Mouse (Mus musculus) mouse embryonic stem cell (cell line): Measurements from ENCODE around the gene Cxcr5.

Experiments used
- in situ Hi-C, 2 experiments: fragments of 300-500 bp; cut with MboI; formaldehyde crosslinking; loops; 1 replicate in 1 of 2; 3 replicates in 1 of 2; pipeline ENCODE4 v1.14.3; 2019 to 2020; ENCODE audit warnings: low sequenced_read_pairs in 2 of 2, low pct_unique_long_range_greater_than_20kb in 1 of 2, mixed read lengths in 1 of 2; ENCODE audit not compliant: unreplicated experiment in 1 of 2

The Cxcr5 gene

GRCm38 (mm10) chr9:44514147-44514546 is 47.5 kb downstream of the Cxcr5 start:
- in situ Hi-C loops = loop anchor here in 1 of 2 experiments (5.0 kb wide), 1 partner anchor 42 kb away; no protein-coding TSS in a partner anchor

- in situ Hi-C loops = loop anchor here in 1 of 2 experiments (5.0 kb wide), 1 partner anchor 41 kb away; no protein-coding TSS in a partner anchor
Measured at GRCm38 (mm10) chr9:44513610-44514009, 48.1 kb downstream of the Cxcr5 start.

GRCm38 (mm10) chr9:44513121-44513520 is 48.6 kb downstream of the Cxcr5 start:
- in situ Hi-C loops = loop anchor here in 1 of 2 experiments (5.0 kb wide), 1 partner anchor 41 kb away; no protein-coding TSS in a partner anchor

GRCm38 (mm10) chr9:44512717-44513003 is 49.0 kb downstream of the Cxcr5 start:
- in situ Hi-C loops = loop anchor here in 1 of 2 experiments (5.0 kb wide), 1 partner anchor 40 kb away; no protein-coding TSS in a partner anchor

- in situ Hi-C loops = loop anchor here in 1 of 2 experiments (5.0 kb wide), 1 partner anchor 40 kb away; no protein-coding TSS in a partner anchor
Measured at GRCm38 (mm10) chr9:44511935-44512716, 49.6 kb downstream of the Cxcr5 start.

- in situ Hi-C loops = loop anchor here in 1 of 2 experiments (5.0 kb wide), 1 partner anchor 39 kb away; no protein-coding TSS in a partner anchor
Measured at GRCm38 (mm10) chr9:44510872-44511601, 50.6 kb downstream of the Cxcr5 start.

GRCm38 (mm10) chr9:44510355-44510871 is 51.3 kb downstream of the Cxcr5 start:
- in situ Hi-C loops = loop anchor here in 1 of 2 experiments (5.0 kb wide), 1 partner anchor 38 kb away; no protein-coding TSS in a partner anchor

GRCm38 (mm10) chr9:44509487-44510354 is 52.0 kb downstream of the Cxcr5 start:
- in situ Hi-C loops = loop anchor here (5.0 to 10.0 kb wide), 2 partner anchors 37 to 55 kb away; partner anchors contain the start of gene Upk2 (in 1 of the 2)

GRCm38 (mm10) chr9:44508721-44509486 is 52.8 kb downstream of the Cxcr5 start:
- in situ Hi-C loops = loop anchor here in 1 of 2 experiments (10.0 kb wide), 1 partner anchor 54 kb away; the partner anchor contains the start of gene Upk2

- in situ Hi-C loops = loop anchor here in 1 of 2 experiments (10.0 kb wide), 1 partner anchor 53 kb away; the partner anchor contains the start of gene Upk2
Measured at GRCm38 (mm10) chr9:44508124-44508619, 53.5 kb downstream of the Cxcr5 start.

GRCm38 (mm10) chr9:44507345-44507744 is 54.3 kb downstream of the Cxcr5 start:
- in situ Hi-C loops = loop anchor here in 1 of 2 experiments (10.0 kb wide), 1 partner anchor 53 kb away; the partner anchor contains the start of gene Upk2

- in situ Hi-C loops = loop anchor here in 1 of 2 experiments (10.0 kb wide), 1 partner anchor 52 kb away; the partner anchor contains the start of gene Upk2
Measured at GRCm38 (mm10) chr9:44506566-44506965, 55.1 kb downstream of the Cxcr5 start.

GRCm38 (mm10) chr9:44505824-44506467 is 55.7 kb downstream of the Cxcr5 start:
- in situ Hi-C loops = loop anchor here in 1 of 2 experiments (10.0 kb wide), 1 partner anchor 51 kb away; the partner anchor contains the start of gene Upk2

GRCm38 (mm10) chr9:44504893-44505823 is 56.5 kb downstream of the Cxcr5 start:
- in situ Hi-C loops = loop anchor here in 1 of 2 experiments (10.0 kb wide), 1 partner anchor 50 kb away; the partner anchor contains the start of gene Upk2

- in situ Hi-C loops = loop anchor here in 1 of 2 experiments (10.0 kb wide), 1 partner anchor 47 kb away; the partner anchor contains the start of gene Upk2
Measured at GRCm38 (mm10) chr9:44502006-44502405, 59.7 kb downstream of the Cxcr5 start.
